Mouse (Mus musculus): ENCODE results near the gene Crbn.

DNA sequence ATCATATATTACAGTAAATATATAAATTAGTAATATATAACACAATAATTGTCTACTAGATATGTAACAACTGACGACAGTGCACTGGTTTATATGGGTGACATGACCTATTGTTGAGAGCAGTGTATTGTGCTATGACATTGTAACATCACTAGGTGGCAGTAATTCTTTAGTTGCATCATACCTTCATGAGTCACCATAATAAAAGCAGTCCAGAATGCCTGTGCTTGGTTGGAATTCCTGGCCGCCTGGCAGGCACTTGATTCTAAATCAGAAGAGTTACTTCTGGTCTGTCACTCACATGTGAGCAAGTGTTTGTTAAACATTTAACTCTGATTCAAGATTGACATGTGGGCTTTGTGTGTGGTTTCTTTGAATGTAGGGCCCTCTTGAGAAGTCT is 5.0 kb upstream of the Crbn start:
- TF ChIP-seq CTCF (IDR thresholded peaks at IDR 0.05; ENCODE audit: borderline replicate concordance, extremely low read depth, insufficient read depth, insufficient read length) (peak; percentile 17; the same call in 1 of the 2 replicates), POLR2A (IDR thresholded peaks at IDR 0.05; ENCODE audit: borderline replicate concordance, extremely low read depth, insufficient read depth, insufficient read length, poor library complexity, severe bottlenecking) (no peak)

All from brain, embryonic 14.5 days (tissue).